Mouse (Mus musculus): ENCODE results near the gene Pagr1a. TPM values are rescaled to one million over a fixed set of nuclear protein-coding genes. Genes with fewer than 3 reads are reported as not detected.

Gene Pagr1a
- 10 to 100 TPM in 1 of 2 experiments, 1 to 10 TPM in 1; 6.4 to 19.6 TPM for total RNA-seq (2021)

- intact Hi-C loops (cut with DNase I) = loop anchor here (2.0 kb wide), 1 partner anchor 42 kb away; the partner anchor contains the start of gene Cdipt
These were observed at the start of gene Pagr1a for GRCm38 (mm10) chr7:127016971-127017949. Gene Pagr1a (minus strand): TSS chr7:127017352.

GRCm38 (mm10) chr7:127066317-127066716 is 49.2 kb upstream of the Pagr1a start:
- DNase-seq = no peak
- intact Hi-C loops (cut with DNase I) = no loop called here

More at GRCm38 (mm10) chr7:127016971-127017949, at the start of gene Pagr1a:
- DNase-seq = peak; percentile 98

- DNase-seq = no peak
- intact Hi-C loops (cut with DNase I) = no loop called here
These were observed 48.4 kb upstream of the Pagr1a start for GRCm38 (mm10) chr7:127065538-127065937.

GRCm38 (mm10) chr7:127055026-127055585 is 38.0 kb upstream of the Pagr1a start:
- intact Hi-C loops (cut with DNase I) = loop anchor here (5.0 kb wide), 1 partner anchor 143 kb away; no protein-coding TSS in a partner anchor
- DNase-seq = no peak

- intact Hi-C loops (cut with DNase I) = no loop called here
- peak; percentile 94 to 96 for DNase-seq
These were observed 24.9 kb upstream of the Pagr1a start, which contains the start of gene Kif22 for GRCm38 (mm10) chr7:127041851-127042672. Gene Kif22 (minus strand): TSS chr7:127042471.

- no peak for DNase-seq
- intact Hi-C loops (cut with DNase I) = no loop called here
These were observed 14.1 kb upstream of the Pagr1a start for GRCm38 (mm10) chr7:127031244-127031643.

- DNase-seq = no peak
- intact Hi-C loops (cut with DNase I) = no loop called here
These were observed 13.0 kb upstream of the Pagr1a start for GRCm38 (mm10) chr7:127030172-127030571.

GRCm38 (mm10) chr7:127027885-127028284 is 10.7 kb upstream of the Pagr1a start:
- no peak for DNase-seq
- intact Hi-C loops (cut with DNase I) = loop anchor here (5.0 kb wide), 2 partner anchors 74 to 206 kb away; no protein-coding TSS in a partner anchor

GRCm38 (mm10) chr7:127026984-127027726 is 10.0 kb upstream of the Pagr1a start, which contains the start of gene Maz:
Gene Maz (minus strand): TSS chr7:127027037.
- intact Hi-C loops (cut with DNase I) = loop anchor here (5.0 kb wide), 2 partner anchors 75 to 205 kb away; no protein-coding TSS in a partner anchor
- peak; percentile 100 for DNase-seq

- no peak for DNase-seq
- intact Hi-C loops (cut with DNase I) = loop anchor here (5.0 kb wide), 2 partner anchors 76 to 204 kb away; no protein-coding TSS in a partner anchor
These were observed 9.4 kb upstream of the Pagr1a start for GRCm38 (mm10) chr7:127026616-127026983.

- DNase-seq = peak; percentile 77 to 82
- intact Hi-C loops (cut with DNase I) = loop anchor here (5.0 kb wide), 2 partner anchors 76 to 204 kb away; no protein-coding TSS in a partner anchor
These were observed 9.0 kb upstream of the Pagr1a start for GRCm38 (mm10) chr7:127026161-127026600.

- intact Hi-C loops (cut with DNase I) = loop anchor here (5.0 kb wide), 2 partner anchors 77 to 203 kb away; no protein-coding TSS in a partner anchor
- DNase-seq = peak; percentile 57 to 59
These were observed 8.5 kb upstream of the Pagr1a start for GRCm38 (mm10) chr7:127025556-127026160.

- DNase-seq = peak; percentile 87 to 89
- intact Hi-C loops (cut with DNase I) = loop anchor here (5.0 kb wide), 2 partner anchors 77 to 203 kb away; no protein-coding TSS in a partner anchor
These were observed 7.8 kb upstream of the Pagr1a start for GRCm38 (mm10) chr7:127024755-127025555.

GRCm38 (mm10) chr7:127023896-127024690 is 6.9 kb upstream of the Pagr1a start:
- intact Hi-C loops (cut with DNase I) = no loop called here
- DNase-seq = peak in 1 of 2 experiments; percentile 19

GRCm38 (mm10) chr7:127023272-127023691 is 6.1 kb upstream of the Pagr1a start:
- DNase-seq = peak in 1 of 2 experiments; percentile 24
- intact Hi-C loops (cut with DNase I) = no loop called here

GRCm38 (mm10) chr7:127022528-127023271 is 5.5 kb upstream of the Pagr1a start:
- intact Hi-C loops (cut with DNase I) = no loop called here
- DNase-seq = no peak

All from heart, postnatal 10 days (tissue).